Mouse (Mus musculus) embryonic facial prominence, embryonic 10.5 days (tissue): ENCODE data around the gene Olfr1278. TPM values are rescaled to one million over a fixed set of nuclear protein-coding genes. Genes with fewer than 3 reads are reported as not detected.
"Not testable (repeated sequence)": the region's sequence is repeated elsewhere in the genome, so short reads cannot be mapped to it uniquely, and the experiment has no call there.

Experiments
- DNase-seq: peaks from one replicate; pipeline ENCODE4 v3.0.0-alpha.2; 2017; ENCODE audit warnings: low spot score
- H3K27ac ChIP-seq: fragments of 300-500 bp; sonication (generic); replicated peaks from 2 replicates; pipeline ENCODE4 v1.5.1; 2016; ENCODE audit warnings: mild to moderate bottlenecking
- H3K27me3 ChIP-seq: fragments of 300-500 bp; sonication (generic); replicated peaks from 2 replicates; pipeline ENCODE4 v1.6.1; 2016; ENCODE audit warnings: low read depth, mild to moderate bottlenecking; ENCODE audit not compliant: poor library complexity, severe bottlenecking
- H3K36me3 ChIP-seq: fragments of 300-500 bp; sonication (generic); replicated peaks from 2 replicates; pipeline ENCODE4 v1.6.1; 2016; ENCODE audit warnings: mild to moderate bottlenecking, moderate library complexity
- H3K4me1 ChIP-seq: fragments of 300-500 bp; sonication (generic); 2 replicates; pipeline ENCODE4 v1.6.1; 2016
- H3K4me3 ChIP-seq: fragments of 300-500 bp; sonication (generic); 2 replicates; pipeline ENCODE4 v1.5.1; 2016; ENCODE audit warnings: mild to moderate bottlenecking, moderate library complexity
- H3K9me3 ChIP-seq: fragments of 300-500 bp; sonication (generic); 2 replicates; pipeline ENCODE4 v1.6.1; 2016; ENCODE audit warnings: mild to moderate bottlenecking
- WGBS: fragments of 180-500 bp; shearing (Covaris S2); methylation state at CpG from one replicate; pipeline ENCODE4 v1.1.7; 2016; 5-methylcytosine and 5-hydroxymethylcytosine counted together
- polyA plus RNA-seq: library from polyadenylated mRNA; unstranded; fragments of >200 nt; fragmentation: Nextera tagmentation; extraction: Ambion mirVana; gene quantifications from 2 replicates; pipeline ENCODE4 v1.2.1, GENCODE M21; 2016

The Olfr1278 gene
- not detected in 2 replicates for polyA plus RNA-seq

DNA sequence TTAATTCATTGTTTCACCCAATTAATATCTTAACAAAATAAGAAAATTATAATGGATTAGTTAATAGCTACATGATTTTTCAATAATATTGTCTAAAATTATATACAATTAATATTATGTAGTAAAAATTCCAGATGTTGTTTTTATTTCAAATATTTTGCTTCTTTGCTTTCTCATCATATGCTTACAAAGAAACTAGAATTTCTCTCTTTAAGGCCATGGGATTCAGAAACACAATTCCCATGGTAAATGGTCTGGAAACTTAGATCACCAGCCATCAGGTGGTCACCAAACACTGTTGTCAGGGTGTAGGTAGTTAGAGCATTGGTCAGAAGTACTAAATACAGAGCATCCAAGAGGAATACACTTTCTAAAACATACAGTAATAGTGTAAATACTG is at the start of gene Olfr1278:
Gene Olfr1278 (plus strand): TSS at position 301 of the 400 bp plus-strand sequence.
- no peak for DNase-seq
- Histone ChIP-seq H3K9me3 (no peaks in the 10 kb centered on the region), H3K4me3 (no peak within 1 kb of the TSS), H3K27me3 (no peaks in the 10 kb centered on the region), H3K36me3 (no peaks in the 10 kb centered on the region), H3K27ac (no peak within 1 kb of the TSS), H3K4me1 (no peaks in the 10 kb centered on the region)

DNA sequence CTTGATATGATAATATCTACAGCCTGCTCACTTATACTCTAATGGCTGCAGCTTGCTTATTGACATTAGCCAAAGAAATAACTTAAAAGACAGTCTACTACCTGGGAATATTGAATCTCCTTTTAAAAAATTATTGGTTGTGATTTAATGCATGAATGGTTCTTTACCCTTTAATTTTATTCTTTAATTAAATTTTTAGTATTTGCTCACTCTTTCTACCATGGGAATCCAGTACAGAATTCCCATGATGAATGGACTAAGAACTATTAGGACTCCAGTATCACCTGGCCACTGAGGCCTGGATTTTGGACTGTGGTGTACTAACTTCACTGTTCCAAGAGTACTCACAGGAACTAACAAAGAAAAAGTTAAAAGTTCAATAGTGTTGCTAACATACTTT is 35.7 kb upstream of the Olfr1278 start, which contains the start of gene Olfr1276:
Gene Olfr1276 (plus strand): TSS at position 301 of the 400 bp plus-strand sequence.
- Histone ChIP-seq H3K9me3 (no peaks in the 10 kb centered on the region), H3K4me1 (no peaks in the 10 kb centered on the region), H3K36me3 (no peaks in the 10 kb centered on the region), H3K27me3 (no peaks in the 10 kb centered on the region), H3K4me3 (no peak within 1 kb of the TSS), H3K27ac (no peak within 1 kb of the TSS)
- DNase-seq, result no peak

DNA sequence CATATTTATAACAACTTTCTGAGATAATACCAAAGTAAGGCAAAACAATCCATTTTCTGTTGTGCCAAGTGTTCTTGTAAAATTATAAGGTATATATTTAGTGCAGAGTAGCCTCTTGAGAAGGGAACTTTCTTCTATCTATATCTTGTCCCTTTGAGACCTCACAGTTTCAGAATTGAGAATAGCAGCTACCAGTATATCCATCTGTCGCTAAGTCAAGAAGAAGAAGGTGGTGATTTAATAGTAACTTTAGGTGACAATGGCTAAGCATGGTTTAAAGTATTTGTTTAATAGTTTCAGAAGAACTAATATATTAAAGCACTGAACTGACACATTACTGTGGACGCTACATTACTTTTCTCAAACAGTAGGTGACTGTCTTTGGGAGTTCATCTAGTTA is 15.9 kb upstream of the Olfr1278 start, which contains the start of gene Olfr1277:
Gene Olfr1277 (minus strand): TSS at position 101 of the 400 bp plus-strand sequence.
- Histone ChIP-seq H3K27ac (no peak within 1 kb of the TSS), H3K4me3 (no peak within 1 kb of the TSS), H3K36me3 (no peaks in the 10 kb centered on the region), H3K27me3 (no peaks in the 10 kb centered on the region), H3K9me3 (no peaks in the 10 kb centered on the region), H3K4me1 (no peaks in the 10 kb centered on the region)
- DNase-seq, result no peak
- WGBS, result 83% methylated on average over 2 of the region's 2 CpGs

DNA sequence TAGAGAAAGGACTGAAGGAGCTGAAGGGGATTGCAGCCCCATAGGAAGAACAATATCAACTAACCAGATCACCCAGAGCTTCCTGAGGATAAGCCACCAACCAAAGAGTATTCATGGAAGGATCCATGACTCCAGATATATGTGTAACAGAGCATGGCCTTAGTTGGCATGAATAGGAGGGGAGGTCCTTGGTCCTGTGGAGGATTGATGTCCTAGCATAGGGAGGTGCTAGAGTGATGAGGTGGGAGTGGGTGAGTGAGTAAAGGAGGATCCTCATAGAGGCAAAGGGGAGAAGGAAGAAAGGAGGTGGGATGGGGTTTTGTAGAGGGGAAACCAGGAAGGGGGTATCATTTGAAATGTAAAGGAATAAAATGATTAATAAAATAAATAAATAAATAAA is 8.6 kb downstream of the Olfr1278 start:
- no peaks in the 10 kb centered on the region for H3K9me3 ChIP-seq
- no peaks in the 10 kb centered on the region for H3K36me3 ChIP-seq
- DNase-seq, result no peak
- H3K4me1 ChIP-seq, result no peaks in the 10 kb centered on the region
- no peaks in the 10 kb centered on the region for H3K27me3 ChIP-seq
- H3K27ac ChIP-seq, result no peak overlapping the region
- no peak overlapping the region for H3K4me3 ChIP-seq

DNA sequence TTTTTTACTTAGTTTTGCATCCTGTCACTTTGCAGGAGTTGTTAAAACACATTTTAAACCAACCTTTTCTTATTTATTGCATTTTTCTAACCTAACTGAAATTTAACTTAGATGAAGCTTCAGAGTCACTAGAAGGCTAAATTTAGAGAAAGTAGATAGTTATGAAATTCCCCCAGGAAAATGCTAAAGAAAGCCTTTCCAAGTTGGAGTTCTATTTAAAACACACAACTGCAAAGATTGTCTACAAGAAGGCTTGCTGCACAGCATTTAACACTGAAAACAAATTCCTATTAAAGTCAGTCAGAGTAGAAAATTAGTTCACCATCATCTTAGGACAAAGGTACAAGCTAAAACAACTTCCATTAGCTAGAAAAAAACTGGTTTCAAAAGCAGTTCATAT is 10.4 kb downstream of the Olfr1278 start, which contains the start of gene Olfr1279:
Gene Olfr1279 (plus strand): TSS at position 262 of the 400 bp plus-strand sequence.
- no peak for DNase-seq
- Histone ChIP-seq H3K9me3 (no peaks in the 10 kb centered on the region), H3K27ac (no peak within 1 kb of the TSS), H3K27me3 (no peaks in the 10 kb centered on the region), H3K4me1 (no peaks in the 10 kb centered on the region), H3K36me3 (no peaks in the 10 kb centered on the region), H3K4me3 (no peak within 1 kb of the TSS)

DNA sequence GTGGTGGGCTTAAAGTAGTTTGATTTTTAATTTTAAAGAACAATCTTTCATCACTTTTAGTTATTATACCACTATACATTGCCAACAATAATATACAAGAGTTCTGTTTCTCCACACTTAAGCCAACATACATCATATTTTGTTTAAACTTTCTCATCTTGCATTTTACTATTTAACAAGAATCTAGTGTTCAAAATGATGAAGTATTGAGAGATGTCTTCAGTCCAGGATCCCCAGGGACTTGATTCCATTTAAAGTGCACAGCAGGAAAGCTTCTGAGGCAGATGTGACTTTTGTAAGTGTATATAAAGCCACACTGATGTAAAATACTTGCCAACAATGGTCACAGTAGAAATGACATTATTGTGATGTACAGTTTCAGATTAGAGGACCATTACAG is 23.8 kb downstream of the Olfr1278 start, which contains the start of gene Olfr1280:
Gene Olfr1280 (plus strand): TSS at position 301 of the 400 bp plus-strand sequence.
- DNase-seq, result no peak
- H3K27ac ChIP-seq, result no peak within 1 kb of the TSS
- H3K9me3 ChIP-seq, result no peaks in the 10 kb centered on the region
- no peaks in the 10 kb centered on the region for H3K36me3 ChIP-seq
- H3K4me1 ChIP-seq, result no peaks in the 10 kb centered on the region
- H3K27me3 ChIP-seq, result no peaks in the 10 kb centered on the region
- no peak within 1 kb of the TSS for H3K4me3 ChIP-seq

DNA sequence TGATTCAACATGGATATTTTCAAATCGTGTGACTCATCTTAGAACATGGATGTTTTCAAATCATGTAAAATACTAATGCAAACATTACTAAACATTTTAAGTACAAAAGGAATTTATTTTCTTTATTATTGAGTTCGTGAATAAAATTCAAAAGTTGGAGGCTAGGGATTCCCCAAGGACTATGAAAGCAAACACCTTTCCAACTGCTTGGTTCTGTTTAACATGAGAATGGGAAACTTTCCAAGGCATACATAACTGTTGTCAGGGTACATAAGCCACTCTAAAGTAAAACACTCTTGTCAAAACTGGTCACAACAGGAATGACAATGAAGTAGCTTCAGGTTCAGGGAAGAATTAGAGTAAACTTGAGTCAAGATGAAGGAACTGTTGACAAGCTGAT is 36.3 kb downstream of the Olfr1278 start, which contains the start of gene Olfr1281:
Gene Olfr1281 (plus strand): TSS at position 301 of the 400 bp plus-strand sequence.
- no peaks in the 10 kb centered on the region for H3K27me3 ChIP-seq
- no peaks in the 10 kb centered on the region for H3K36me3 ChIP-seq
- 83% methylated on average over 2 of the region's 2 CpGs for WGBS
- no peak within 1 kb of the TSS for H3K4me3 ChIP-seq
- H3K9me3 ChIP-seq, result no peaks in the 10 kb centered on the region
- DNase-seq, result no peak
- no peak within 1 kb of the TSS for H3K27ac ChIP-seq
- H3K4me1 ChIP-seq, result no peaks in the 10 kb centered on the region

DNA sequence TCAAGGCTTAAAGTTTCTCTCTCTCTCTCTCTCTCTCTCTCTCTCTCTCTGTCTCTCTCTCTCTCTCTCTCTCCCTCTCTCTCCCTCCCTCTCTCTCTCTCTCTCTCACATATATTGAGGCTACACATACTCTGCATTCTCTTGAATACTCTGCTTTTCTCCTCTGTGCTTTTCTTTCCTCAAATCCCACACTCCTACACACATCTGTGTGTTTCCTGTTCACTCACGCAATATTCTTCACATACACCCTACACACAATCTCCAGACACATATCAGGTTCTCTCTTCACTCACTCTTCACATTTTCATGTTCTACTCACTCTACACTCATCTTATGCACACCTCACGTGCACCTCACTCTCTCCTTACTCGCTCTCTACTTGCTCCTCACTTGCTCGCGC is 43.8 kb downstream of the Olfr1278 start:
- H3K27me3 ChIP-seq, H3K4me1 ChIP-seq, H3K27ac ChIP-seq, H3K36me3 ChIP-seq, H3K4me3 ChIP-seq, DNase-seq, H3K9me3 ChIP-seq: not testable (repeated sequence)
- 87% methylated on average over 5 of the region's 5 CpGs for WGBS

DNA sequence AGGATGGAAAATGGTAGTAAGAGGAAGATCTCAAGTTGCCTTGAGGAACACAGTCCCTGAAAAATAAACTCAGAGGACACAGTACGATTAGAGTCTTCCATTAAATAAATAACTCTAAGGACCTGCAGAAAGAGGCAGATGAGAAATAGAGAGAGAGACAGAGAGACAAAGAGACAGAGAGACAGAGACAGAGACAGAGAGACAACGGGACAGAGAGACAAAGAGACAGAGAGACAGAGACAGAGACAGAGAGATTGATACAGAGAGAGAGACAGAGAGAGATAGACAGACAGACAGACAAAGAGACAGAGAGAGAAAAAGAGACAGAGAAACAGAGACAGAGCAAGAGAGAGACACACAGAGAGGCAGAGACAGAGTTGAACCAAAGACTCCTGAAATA is 46.0 kb downstream of the Olfr1278 start, which contains the start of gene Olfr1282:
Gene Olfr1282 (minus strand): TSS at position 101 of the 400 bp plus-strand sequence.
- Histone ChIP-seq H3K9me3 (no peaks in the 10 kb centered on the region), H3K4me3 (no peak within 1 kb of the TSS), H3K4me1 (no peaks in the 10 kb centered on the region), H3K27ac (no peak within 1 kb of the TSS), H3K36me3 (no peaks in the 10 kb centered on the region), H3K27me3 (no peaks in the 10 kb centered on the region)
- 73% methylated on average over 2 of the region's 2 CpGs for WGBS
- DNase-seq, result no peak

Other genes with a start within 250 kb of the Olfr1278 start
- not detected in 2 replicates for gene Gm13941, start 184.2 kb upstream of the Olfr1278 start, polyA plus RNA-seq
- gene Gm15130, start 137.2 kb upstream of the Olfr1278 start, polyA plus RNA-seq, result not detected in 2 replicates
- not detected in 2 replicates for gene 4930430A15Rik, start 60.5 kb upstream of the Olfr1278 start, polyA plus RNA-seq
- not detected in 2 replicates for gene Olfr1275, start 54.9 kb upstream of the Olfr1278 start, polyA plus RNA-seq
- not detected in 2 replicates for gene Olfr1276, start 35.6 kb upstream of the Olfr1278 start, polyA plus RNA-seq
- gene Olfr1277, start 16.0 kb upstream of the Olfr1278 start, polyA plus RNA-seq, result not detected in 2 replicates
- gene Olfr1279, start 10.5 kb downstream of the Olfr1278 start, polyA plus RNA-seq, result not detected in 2 replicates
- gene Olfr1280, start 23.9 kb downstream of the Olfr1278 start, polyA plus RNA-seq, result not detected in 2 replicates
- not detected in 2 replicates for gene Olfr1281, start 36.4 kb downstream of the Olfr1278 start, polyA plus RNA-seq
- gene Olfr1282, start 45.9 kb downstream of the Olfr1278 start, polyA plus RNA-seq, result not detected in 2 replicates
- gene Olfr1283, start 76.7 kb downstream of the Olfr1278 start, polyA plus RNA-seq, result not detected in 2 replicates
- not detected in 2 replicates for gene Olfr1284, start 85.4 kb downstream of the Olfr1278 start, polyA plus RNA-seq
- not detected in 2 replicates for gene Olfr1286, start 133.0 kb downstream of the Olfr1278 start, polyA plus RNA-seq
- not detected in 2 replicates for gene Olfr1287, start 159.0 kb downstream of the Olfr1278 start, polyA plus RNA-seq
- not detected in 2 replicates for gene Olfr1288, start 184.0 kb downstream of the Olfr1278 start, polyA plus RNA-seq
- not detected in 2 replicates for gene Olfr1289, start 190.7 kb downstream of the Olfr1278 start, polyA plus RNA-seq
- gene Olfr1290, start 203.7 kb downstream of the Olfr1278 start, polyA plus RNA-seq, result not detected in 2 replicates
- not detected in 2 replicates for gene Olfr1291-ps1, start 207.0 kb downstream of the Olfr1278 start, polyA plus RNA-seq
- not detected in 2 replicates for gene Olfr1293-ps, start 235.1 kb downstream of the Olfr1278 start, polyA plus RNA-seq